Mouse (Mus musculus) forebrain, embryonic 16.5 days (tissue): ENCODE measurements at regions not wholly inside any gene's neighbourhood (a gene's known extent, or its start where the extent isn't known, plus 50 kb on each side); places are given as distances from the start of the nearest gene placed in this dataset.

Source experiments
- ATAC-seq: fragments of 200-750 bp; cut with Nextera tagmentation; 2 replicates; pipeline ENCODE4 v1.8.0; 2017; ENCODE audit warnings: mild to moderate bottlenecking, moderate library complexity
- H3K27ac ChIP-seq: fragments of 300-500 bp; sonication (generic); 2 replicates; pipeline ENCODE4 v1.5.1; 2014; ENCODE audit warnings: low read length, control low read depth
- H3K27me3 ChIP-seq: fragments of 300-500 bp; sonication (generic); replicated peaks from 2 replicates; pipeline ENCODE4 v1.6.1; 2014; ENCODE audit warnings: low read length; ENCODE audit not compliant: control insufficient read depth, insufficient read depth
- H3K36me3 ChIP-seq: fragments of 300-500 bp; sonication (generic); 2 replicates; pipeline ENCODE4 v1.6.1; 2014; ENCODE audit not compliant: control insufficient read depth, insufficient read depth
- H3K4me1 ChIP-seq: fragments of 300-500 bp; sonication (generic); replicated peaks from 2 replicates; pipeline ENCODE4 v1.6.1; 2014; ENCODE audit warnings: low read length; ENCODE audit not compliant: control insufficient read depth, insufficient read depth
- H3K4me2 ChIP-seq: fragments of 300-500 bp; sonication (generic); 2 replicates; pipeline ENCODE4 v1.6.1; 2014; ENCODE audit warnings: mild to moderate bottlenecking, low read length, control low read depth
- H3K4me3 ChIP-seq: fragments of 300-500 bp; sonication (generic); replicated peaks from 2 replicates; pipeline ENCODE4 v1.5.1; 2014; ENCODE audit warnings: mild to moderate bottlenecking, low read length, control low read depth
- H3K9ac ChIP-seq: fragments of 300-500 bp; sonication (generic); replicated peaks from 2 replicates; pipeline ENCODE4 v1.6.1; 2014; ENCODE audit warnings: low read depth, low read length, control low read depth
- H3K9me3 ChIP-seq: fragments of 300-500 bp; sonication (generic); 2 replicates; pipeline ENCODE4 v1.6.1; 2016; ENCODE audit warnings: low read length; ENCODE audit not compliant: control insufficient read depth
- WGBS: fragments of 180-500 bp; shearing (Covaris S2); extraction: QIAGEN DNeasy Blood & Tissue Kit; methylation state at CpG from one replicate; pipeline ENCODE4 v1.1.7; 2014; 5-methylcytosine and 5-hydroxymethylcytosine counted together

- no peaks in the 10 kb centered on the region for H3K4me1 ChIP-seq
- ATAC-seq, result peak; percentile 64
- 5% methylated on average over 3 of the region's 3 CpGs for whole genome bisulfite sequencing
- H3K27ac ChIP-seq, result no peak overlapping the region
- H3K4me2 ChIP-seq, result no peak overlapping the region
- H3K9me3 ChIP-seq, result no peaks in the 10 kb centered on the region
- H3K27me3 ChIP-seq, result no peaks in the 10 kb centered on the region
- no peak overlapping the region for H3K9ac ChIP-seq
- H3K36me3 ChIP-seq, result no peaks in the 10 kb centered on the region
- H3K4me3 ChIP-seq, result no peak overlapping the region
Measured at GRCm38 (mm10) chrX:13224902-13225301, 55.9 kb upstream of the Ddx3x start.

DNA sequence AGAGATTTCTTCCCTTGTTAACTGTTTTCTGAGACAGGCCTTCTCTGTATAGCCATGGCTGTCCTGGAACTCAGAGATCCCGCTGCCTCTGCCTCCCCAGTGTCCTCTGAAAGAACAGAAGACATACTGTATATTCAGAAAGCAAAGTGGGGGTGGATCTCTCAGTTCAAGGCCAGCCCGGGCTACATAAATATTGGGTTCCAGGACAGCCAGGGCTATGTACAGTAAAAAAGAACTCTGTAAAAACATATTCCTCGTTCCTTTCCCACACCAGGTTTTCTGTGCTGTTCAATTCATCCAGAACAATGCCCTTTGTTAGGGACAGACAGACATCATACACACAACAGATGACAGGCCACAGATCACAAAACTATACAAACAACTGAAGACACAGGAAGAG is 54.3 kb upstream of the Ddx3x start:
- H3K36me3 ChIP-seq, result no peaks in the 10 kb centered on the region
- H3K4me3 ChIP-seq, result no peak overlapping the region
- no peaks in the 10 kb centered on the region for H3K27me3 ChIP-seq
- H3K4me2 ChIP-seq, result no peak overlapping the region
- H3K27ac ChIP-seq, result no peak overlapping the region
- WGBS, result 86% methylated on average over 3 of the region's 3 CpGs
- no peaks in the 10 kb centered on the region for H3K9me3 ChIP-seq
- peaks cover 4% of the 10 kb centered on the region for H3K4me1 ChIP-seq
- no peak for ATAC-seq
- H3K9ac ChIP-seq, result no peak overlapping the region

DNA sequence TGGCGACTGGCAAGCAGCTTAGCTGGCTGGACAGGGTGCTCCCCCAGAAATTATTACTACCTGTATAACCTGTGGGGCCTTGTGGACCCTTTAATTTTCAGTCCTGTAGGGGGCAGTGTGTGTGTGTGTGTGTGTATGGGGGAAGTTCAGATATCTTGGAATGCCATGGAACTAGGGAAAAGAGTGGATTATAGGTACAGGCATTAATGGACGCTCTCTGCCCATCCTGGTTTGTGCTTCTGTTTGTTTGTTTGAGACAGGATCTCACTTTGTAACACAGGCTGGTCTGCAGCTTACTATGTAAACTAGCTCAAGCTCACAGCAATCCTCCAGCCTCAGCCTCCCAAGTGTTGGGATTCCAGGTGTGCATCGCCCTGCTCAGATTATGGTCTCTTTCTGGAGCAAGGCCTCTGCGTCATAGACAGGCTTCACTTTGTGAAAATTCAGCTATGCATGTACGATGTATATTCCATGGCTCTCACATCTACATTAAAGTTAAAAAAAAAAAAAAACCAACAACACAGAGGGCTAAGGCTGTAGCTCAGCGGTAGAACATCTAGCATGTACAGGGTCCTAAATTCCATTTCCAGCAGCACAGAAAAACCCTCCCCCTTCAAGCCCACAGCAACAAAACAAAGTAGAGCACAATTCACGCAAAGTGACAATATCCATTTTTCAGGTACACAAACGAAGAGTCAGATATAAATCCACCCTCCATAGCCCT is 50.7 kb upstream of the Ddx3x start:
- H3K27me3 ChIP-seq, result no peaks in the 10 kb centered on the region
- WGBS, result 24% methylated on average over 8 of the region's 8 CpGs
- peak overlapping the region; percentile 87 for H3K27ac ChIP-seq
- H3K36me3 ChIP-seq, result no peaks in the 10 kb centered on the region
- H3K9me3 ChIP-seq, result no peaks in the 10 kb centered on the region
- H3K4me2 ChIP-seq, result peak overlapping the region; percentile 61
- H3K4me1 ChIP-seq, result peaks cover 5% of the 10 kb centered on the region
- ATAC-seq, result peak; percentile 50
- H3K4me3 ChIP-seq, result peak overlapping the region; percentile 45
- peak overlapping the region; percentile 48 for H3K9ac ChIP-seq

GRCm38 (mm10) chrX:13230615-13231179 is 50.1 kb upstream of the Ddx3x start:
- Histone ChIP-seq H3K36me3 (no peaks in the 10 kb centered on the region), H3K27me3 (no peaks in the 10 kb centered on the region), H3K4me1 (peaks cover 5% of the 10 kb centered on the region), H3K27ac (peak overlapping the region; percentile 93), H3K4me2 (peak overlapping the region; percentile 61), H3K4me3 (peak overlapping the region; percentile 45), H3K9ac (peak overlapping the region; percentile 52), H3K9me3 (no peaks in the 10 kb centered on the region)
- 12% methylated on average over 17 of the region's 17 CpGs for WGBS
- ATAC-seq, result peak; percentile 99
